Mouse (Mus musculus) left cerebral cortex, postnatal 4 days (tissue): ENCODE measurements around the gene Ccl9. TPM values are rescaled to one million over a fixed set of nuclear protein-coding genes. Genes with fewer than 3 reads are reported as not detected.

Experiments
- DNase-seq: peaks from one replicate; pipeline ENCODE4 v3.0.0-alpha.2; 2022
- intact Hi-C: fragments of 180-260 bp; cut with DNase I; formaldehyde crosslinking; loops from one replicate; pipeline ENCODE4 v1.15.1; 2025
- total RNA-seq, 2 experiments: library from RNA; stranded (reverse); gene quantifications; 2 replicates each; pipeline ENCODE4 v1.2.3; 2021

Ccl9 gene
- 1 to 10 TPM; 1.3 to 2.0 TPM for total RNA-seq

DNA sequence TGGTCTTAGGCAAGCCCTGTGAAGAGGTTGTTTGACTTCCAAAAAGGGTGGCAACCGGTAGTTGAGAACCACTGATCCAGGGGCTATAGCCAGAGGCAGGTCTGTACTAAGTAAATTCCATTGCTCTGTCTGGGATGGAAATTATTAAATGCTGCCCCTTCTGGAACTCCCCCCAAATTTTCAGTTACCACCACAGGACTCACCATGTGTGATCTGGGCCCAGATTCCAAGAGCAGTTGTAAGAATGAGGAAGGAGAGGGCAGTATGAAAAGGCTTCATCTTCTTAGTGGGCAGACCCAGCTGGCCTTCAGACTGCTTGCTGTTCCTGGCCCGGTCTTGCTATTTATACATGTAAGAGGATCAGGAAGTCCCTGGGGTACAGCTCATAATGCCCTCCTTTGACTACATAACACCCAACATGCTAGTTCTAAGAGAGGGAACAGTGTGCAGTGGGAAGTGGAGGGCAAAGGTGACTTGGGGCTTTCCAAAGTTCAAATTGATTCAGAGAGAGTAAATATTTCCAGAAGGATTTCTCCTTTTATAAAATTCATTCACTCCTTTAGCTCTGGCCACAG is at the start of gene Ccl9:
Gene Ccl9 (minus strand): TSS at position 451 of the 575 bp plus-strand sequence.
- intact Hi-C loops, result no loop called here
- DNase-seq, result no peak

DNA sequence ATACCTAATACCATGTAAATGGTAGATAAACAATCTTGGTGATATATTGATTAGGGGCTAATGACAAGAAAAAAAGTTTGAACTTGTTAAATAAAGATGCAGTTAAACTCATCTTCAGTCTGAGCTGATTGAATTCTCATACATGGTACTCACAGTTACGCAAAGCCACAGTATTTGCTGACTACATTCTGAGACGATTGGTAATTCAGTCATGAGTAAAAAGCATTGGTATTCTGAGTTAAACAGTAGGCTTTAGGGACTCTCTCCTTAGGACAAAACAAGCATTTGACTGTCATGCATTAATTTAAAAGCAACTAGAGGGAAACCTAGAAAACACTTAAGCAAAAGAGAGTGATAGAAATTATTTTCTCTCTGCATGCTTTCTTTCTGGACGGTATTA is 45.1 kb upstream of the Ccl9 start:
- intact Hi-C loops, result no loop called here
- DNase-seq, result no peak

DNA sequence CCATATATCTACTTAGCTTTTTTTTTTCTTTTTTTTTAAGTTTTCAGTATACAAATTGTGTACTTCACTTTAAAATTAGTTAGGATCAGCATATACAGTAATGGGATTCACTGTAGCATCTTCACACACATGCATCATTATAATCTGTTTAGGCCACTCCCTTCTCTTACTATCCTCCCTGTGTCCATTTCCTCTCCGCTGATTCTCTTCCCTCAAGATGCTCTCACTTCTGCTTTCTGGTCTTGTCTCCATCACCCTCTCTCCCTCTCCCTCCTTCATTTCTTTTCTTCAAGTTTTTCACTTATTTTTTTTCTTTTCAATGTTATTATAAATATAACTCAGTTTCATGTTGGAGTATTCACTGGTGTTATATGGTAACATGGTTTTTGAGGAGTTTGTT is 40.6 kb upstream of the Ccl9 start:
- DNase-seq, result no peak
- intact Hi-C loops, result no loop called here

DNA sequence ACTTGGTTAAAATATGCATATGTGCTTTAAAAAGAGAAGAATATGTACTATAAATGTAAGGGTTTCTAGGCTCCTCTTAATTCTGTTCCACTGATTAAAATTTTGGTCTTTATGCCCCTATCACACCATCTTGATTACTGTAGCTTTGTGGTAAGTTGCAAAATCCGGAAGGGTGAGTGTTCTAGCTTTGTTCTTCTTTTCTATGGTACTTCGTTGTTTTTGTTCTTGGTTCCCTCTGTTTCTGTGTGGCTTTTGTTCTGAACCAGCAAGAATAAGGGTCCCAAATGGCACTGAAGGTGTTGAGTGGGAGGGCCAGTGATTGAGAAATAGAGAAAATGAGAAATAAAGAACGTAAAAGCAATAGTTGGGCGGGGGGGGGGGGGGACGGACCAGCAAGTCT is 39.8 kb upstream of the Ccl9 start:
- intact Hi-C loops, result no loop called here
- no peak for DNase-seq

DNA sequence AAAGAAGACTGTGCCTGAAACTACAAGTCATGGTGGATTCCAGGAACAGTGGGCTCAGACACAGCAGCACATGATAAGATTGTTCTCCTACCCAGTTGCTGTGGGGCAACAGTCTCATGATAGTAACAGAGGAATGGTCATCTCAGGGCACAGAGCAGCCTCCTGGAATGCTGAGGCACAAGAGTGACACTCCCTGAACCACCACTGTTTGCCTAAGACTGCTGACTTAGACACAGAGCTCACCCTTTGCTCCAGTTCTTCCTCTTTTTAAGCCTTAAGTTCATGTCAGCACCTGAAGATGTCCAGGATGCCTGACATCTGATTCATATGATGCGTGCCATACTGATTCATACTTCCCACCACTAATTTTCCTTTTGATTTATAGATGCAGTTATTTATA is 38.1 kb upstream of the Ccl9 start:
- intact Hi-C loops, result no loop called here
- DNase-seq, result no peak

DNA sequence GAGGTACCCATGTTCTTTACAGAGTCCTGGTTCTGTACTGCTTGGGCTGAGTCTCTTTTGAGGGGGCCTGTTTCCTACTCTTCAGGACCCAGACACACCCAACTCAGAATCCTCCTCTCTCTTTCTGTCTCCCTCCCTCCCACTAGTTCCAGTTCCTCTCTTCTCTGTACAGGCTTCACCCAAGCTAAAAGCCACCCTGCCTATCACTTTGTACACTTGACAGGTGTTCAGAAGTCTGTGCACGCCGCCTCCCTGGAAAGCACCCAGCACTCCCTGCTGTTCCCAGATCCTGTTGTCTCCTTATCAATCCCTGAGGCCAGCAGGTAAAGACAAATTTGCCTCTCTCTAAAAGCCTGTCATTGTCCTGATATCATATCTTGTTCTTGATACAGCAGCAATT is 32.5 kb upstream of the Ccl9 start:
- intact Hi-C loops, result no loop called here

DNA sequence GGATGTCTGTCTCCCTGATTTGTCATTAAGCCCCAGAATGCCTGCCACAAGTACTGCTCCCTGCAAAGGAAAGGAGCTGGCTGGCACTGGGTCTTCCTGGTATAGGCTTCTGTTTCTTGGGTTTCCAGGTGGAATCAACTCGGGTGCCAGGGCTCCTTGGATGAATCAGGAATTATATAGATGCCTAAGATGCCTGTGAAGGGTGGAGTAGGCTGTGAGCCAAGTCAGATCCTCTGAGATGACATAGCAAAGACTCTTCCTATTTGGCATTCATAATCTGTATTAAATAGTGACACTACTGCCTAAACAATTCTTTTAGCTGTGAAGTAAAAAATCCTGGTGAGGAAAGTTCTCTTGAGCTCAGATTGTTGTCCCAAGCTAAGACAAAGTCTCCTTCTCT is 28.0 kb upstream of the Ccl9 start:
- no peak for DNase-seq
- intact Hi-C loops, result no loop called here

More for the DNA sequence above, 32.5 kb upstream of the Ccl9 start:
- no peak for DNase-seq

DNA sequence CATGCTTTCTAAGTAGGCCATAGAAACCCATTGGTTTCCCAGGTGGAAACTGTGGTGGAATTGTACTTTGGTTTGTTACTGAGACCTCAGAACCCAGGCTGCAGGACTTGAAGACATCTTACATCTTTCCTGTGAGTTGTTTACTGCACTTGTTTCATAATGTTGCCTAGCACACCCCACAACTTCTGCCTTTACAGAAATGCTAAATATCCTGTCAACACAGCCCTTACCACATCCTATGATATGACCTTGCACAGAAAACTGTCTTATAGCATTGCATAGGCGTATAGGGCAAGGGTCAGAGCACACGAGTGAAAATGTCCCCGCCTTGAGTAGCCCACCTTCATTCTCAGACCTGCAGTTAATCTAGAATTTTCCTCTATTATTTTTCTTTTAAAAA is 27.1 kb upstream of the Ccl9 start:
- intact Hi-C loops, result no loop called here
- no peak for DNase-seq

DNA sequence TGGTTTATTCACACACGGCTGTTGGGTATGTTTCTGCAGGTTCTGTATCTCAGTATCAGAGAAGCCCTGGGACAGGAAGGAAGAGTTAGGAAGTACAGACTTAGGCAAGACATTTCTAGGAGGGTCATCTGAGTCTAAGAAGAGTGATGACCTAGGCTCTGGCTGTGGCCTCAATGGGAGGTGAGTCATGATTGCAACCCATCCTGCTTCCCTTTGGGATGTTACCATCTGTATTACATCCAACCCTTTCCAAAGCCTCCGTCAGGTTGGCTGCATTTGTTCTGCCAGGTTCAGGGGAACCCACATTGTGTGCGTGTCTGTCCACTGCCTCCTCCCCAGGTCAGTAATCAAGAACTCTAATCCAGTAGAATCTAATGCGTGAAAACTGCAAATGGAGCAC is 26.3 kb upstream of the Ccl9 start:
- DNase-seq, result no peak
- intact Hi-C loops, result no loop called here

DNA sequence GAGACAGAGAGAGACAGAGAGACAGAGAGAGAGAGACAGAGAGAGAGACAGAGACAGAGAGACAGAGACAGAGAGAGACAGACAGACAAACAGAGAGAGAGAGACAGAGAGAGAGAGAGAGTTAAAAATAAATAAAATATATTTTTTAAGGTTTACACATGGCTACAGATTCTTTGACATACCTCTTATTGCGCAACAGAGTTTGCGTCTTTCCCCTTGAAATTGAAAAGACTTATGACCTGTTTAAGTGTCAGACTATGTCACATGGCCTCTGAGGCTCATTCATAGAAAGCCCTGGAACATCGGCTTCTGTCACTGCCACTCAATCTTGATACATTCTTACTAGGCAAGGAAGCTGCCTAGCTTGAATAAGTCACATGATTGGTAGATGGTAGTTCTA is 25.0 kb upstream of the Ccl9 start:
- intact Hi-C loops, result no loop called here
- DNase-seq, result no peak

DNA sequence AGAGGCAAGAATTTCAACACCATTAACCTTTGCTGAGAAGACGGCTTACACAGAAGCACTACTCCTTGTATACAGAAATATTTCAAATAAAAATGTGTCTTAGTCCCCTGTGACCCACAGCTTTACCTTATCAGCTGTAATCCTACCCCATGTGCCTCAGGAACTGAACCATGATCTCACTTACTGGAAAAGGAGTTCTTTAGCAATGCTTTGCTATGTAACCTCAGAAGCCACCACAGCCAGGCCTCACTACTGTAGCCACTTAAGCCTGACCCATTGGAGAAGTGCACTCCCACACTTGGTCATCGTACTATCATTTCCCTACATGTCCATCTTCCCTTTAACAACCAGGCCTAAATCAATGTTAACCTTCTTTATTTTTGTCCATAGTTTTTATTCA is 22.1 kb upstream of the Ccl9 start:
- intact Hi-C loops, result no loop called here

DNA sequence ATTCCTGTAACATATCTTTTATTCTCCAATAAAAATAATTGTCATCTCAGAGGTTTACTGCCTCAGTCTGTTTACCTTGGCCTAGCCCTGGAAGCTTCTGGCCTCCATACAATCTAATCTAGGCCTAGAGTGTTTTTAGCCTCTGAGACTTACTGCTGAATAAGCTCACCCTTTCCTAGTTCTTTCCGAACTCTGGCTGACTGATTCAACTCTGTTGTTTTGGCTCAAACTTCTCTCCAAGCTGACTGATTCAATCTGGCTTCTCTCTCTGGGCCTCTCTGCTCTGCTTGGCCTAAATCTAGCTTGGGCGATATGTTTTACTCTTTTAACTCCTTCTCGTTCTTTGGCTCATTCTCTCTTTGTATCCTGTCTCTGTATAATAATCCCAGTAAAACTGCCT is 20.6 kb upstream of the Ccl9 start:
- intact Hi-C loops, result no loop called here
- DNase-seq, result no peak

More for the DNA sequence above, 22.1 kb upstream of the Ccl9 start:
- no peak for DNase-seq

DNA sequence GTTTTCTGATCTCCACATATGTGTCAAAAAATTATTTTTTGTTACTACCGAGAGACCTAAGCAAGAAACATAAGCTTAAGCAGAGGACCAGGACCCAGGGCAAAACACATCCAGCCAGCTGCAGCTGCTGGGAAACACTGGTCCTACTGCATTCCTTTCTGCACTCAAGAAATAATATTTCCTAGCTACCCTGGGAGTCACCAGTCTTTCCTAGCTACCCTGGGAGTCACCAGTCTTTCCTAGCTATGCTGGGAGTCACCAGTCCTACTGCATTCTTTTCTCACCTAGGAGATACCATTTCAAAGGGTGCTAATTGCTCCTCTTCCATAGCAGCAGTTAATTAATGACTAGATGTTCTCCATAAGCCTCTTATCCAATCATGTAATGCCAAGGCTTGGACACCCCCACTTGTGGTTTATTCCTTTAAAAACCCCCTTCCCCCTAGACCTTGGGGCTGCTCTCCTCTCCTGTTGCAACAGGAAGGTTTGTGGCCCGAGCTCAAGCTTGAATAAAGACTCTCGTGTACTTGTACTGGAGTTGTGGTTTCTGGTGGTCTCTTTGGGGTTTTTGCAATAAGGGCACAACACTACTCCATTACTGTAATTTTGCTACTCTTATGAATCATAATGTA is 19.9 kb upstream of the Ccl9 start:
- DNase-seq, result no peak
- intact Hi-C loops, result no loop called here

DNA sequence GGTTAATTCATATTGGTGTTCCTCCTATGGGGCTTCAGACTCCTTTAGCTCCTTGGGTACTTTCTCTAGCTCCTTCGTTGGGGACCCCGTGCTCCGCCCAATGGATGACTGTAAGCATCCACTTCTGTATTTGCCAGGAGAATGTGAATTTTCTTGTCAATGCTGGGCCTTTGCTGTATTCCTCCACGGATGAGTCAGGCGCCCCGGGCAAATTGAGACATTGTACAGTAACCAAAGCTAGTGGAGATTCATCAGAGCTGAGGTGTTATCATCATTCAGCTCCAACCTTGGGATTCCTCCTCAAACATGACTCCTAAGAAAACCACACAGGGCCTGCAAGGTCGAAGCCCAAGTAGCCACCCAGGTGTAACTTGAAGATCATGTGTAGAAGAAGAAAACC is 19.4 kb upstream of the Ccl9 start:
- DNase-seq, result no peak
- intact Hi-C loops, result no loop called here

DNA sequence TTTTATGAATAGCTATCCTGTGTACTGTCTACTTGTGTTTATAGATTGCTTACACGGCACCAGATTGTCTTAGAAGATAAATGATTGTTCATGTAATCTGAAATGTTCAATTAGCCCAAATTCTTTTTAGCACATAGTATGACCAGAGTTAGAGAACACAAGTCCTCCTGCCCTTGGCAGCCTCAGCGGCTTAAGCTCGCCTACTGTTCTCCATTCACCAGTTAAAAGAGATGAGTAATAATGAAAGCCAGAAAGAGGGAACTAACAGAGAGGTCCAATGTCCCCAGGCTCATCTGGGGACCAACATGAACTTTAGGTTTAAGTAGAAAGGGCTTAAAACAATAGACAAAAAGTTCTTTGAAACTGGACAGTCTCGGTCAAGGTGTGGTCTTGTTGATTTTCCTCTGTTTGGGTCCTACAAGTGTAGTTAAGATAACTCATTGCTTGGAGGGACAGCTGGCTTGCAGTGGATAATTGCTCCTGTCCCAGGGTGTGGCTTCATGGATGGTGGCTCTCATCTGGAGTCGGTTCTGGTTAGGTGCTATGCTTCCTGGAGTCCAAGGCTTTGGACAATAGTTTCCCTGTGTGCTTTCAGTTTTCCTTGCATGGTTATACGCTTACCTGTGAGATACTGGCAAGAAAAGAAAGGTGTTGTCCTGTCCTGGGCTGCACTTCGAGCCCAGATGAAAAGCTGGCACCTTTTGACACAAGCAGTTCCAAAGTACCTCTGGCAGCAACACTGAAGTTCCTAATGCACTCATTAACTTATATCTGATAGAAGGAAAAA is 17.4 kb upstream of the Ccl9 start:
- DNase-seq, result no peak
- intact Hi-C loops, result no loop called here

DNA sequence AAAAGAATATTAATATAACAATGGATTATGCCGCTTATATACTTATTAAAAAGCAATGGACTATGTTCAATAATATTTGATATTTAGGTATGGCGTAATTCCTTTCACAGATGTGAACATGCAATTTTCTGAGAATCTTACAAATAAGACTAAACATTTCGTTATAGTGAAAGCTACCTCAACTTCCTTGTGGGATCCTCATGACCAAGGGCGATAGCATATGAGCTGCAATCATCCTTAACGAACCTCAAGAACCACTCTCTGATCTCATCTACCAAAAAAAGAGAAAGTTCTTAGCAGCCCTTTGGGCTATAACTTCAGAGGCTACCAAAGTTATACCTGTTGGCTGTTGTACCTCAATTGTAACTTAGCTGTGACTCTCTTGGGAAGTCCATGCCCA is 15.0 kb upstream of the Ccl9 start:
- no peak for DNase-seq
- intact Hi-C loops, result no loop called here

DNA sequence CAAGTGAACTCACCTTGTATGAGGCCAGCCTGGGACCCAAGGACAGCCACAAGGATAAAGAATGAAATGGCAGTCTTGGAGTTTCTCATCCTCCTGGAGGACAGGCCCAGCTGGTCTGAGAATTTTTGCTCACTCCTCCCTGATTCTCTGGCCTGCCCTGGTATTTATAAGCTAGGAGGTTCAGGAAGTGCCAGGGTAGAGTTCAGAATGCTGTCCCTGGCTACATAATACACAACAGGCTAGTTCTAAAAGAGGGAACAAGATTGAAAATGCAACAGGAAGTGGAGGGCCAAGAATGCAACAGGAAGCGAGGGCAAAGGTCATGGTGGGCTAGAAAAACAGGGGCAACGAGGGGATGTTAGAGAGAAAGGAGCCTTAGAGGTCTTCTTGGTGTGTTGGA is 14.4 kb upstream of the Ccl9 start, which contains the start of gene Ccl6:
Gene Ccl6 (minus strand): TSS at position 235 of the 400 bp plus-strand sequence.
- DNase-seq, result no peak
- intact Hi-C loops, result no loop called here

DNA sequence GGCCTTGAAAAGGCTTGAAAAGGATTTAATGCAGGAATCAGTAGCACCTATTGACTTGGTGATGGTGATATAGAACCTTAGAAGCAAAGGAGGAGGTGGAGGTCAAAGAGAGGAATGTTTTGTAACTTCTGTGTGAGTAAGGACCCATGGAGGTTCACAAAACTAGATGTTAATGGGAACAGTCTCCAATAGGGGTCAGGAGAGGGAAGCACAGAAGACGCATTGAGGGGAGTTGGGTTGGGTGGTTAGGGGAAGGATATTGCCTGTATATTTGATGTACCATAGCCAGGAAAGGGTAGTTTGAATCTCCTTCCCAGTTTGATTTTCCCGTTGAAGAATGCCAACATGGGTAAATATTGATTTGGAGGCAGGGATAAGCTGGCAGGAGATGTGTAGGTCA is 5.8 kb upstream of the Ccl9 start:
- intact Hi-C loops, result no loop called here
- DNase-seq, result no peak

DNA sequence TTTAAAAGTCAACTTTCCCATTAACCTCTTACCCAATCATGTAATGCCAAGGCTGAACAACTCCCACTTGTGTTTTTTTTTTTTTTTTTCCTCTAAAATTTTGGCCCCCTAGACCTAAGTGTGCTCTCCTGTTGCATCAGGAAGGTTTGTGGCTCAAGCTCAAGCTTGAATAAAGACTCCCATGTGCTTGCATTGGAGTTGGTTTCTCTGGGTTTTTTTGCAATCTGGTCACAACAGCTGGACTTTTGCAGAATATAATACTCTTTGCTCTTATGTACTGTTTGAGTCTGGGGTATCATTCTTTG is 5.0 kb upstream of the Ccl9 start:
- intact Hi-C loops, result no loop called here
- DNase-seq, result no peak

DNA sequence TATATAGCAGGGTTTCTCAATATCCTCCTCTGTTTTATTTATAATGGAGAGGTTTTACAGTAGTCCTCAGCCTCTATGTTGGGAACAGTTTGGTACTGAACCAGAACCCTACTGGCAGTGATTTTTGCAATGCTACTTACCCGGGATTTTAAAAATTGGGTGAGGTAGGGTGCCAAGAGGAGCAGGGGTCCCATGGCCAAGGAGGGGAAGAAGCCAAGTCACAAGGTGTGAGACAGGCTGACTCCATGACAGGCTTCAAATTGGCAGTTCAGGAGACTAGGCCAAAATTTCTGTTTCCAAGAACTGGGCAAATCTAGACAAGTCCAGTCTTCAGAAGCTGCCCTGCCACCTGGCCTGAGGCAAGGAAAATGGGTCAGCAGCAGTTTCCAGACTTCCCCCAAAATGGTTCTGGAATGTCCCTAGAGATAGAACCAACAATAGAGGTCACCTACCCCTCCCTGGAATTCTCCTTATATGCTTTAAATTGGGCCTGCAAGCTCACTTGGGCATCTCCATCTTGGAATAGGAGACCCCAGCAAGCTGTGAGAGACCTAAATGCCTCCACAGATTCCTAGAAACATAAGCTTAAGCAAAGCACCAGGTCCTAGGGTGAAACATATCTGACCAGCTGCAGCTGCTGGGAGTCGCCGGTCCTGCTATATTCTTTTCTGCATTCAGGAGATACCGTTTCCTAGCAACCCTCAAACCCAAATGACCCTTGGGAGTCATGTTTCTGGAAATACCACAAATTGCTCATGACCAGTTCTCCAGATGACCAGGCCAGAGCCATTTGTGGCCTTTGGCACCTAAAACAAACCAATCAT is 4.4 kb upstream of the Ccl9 start:
- intact Hi-C loops, result no loop called here
- no peak for DNase-seq
